Mouse (Mus musculus) lung, postnatal 4 days (tissue): ENCODE measurements around the gene Tmem254b.
"Not testable (repeated sequence)": the region's sequence is repeated elsewhere in the genome, so short reads cannot be mapped to it uniquely, and the experiment has no call there.

ENCODE experiments used
- DNase-seq, 2 experiments: peaks; one replicate each; pipeline ENCODE4 v3.0.0; 2021

Gene Tmem254b

DNA sequence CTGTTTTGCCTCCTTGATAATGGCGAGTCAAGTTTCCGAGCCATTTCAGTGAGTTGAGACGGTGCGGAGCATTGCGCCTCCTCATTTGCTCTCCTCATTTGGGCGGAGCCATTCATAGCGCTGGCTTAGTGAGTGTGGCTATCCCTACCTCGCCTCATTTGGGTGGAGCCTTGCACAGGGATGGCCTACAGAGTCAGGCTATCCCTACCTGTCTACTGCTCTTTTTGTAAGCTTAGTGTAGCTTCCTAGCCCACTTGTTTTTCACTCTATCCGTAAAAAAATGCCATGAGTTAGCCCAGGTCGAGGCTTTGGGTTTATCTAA lies at the start of gene Tmem254b:
TSS of gene Tmem254b (minus strand) at position 116 of the 322 bp plus-strand sequence.
- DNase-seq, result not testable (repeated sequence)

DNA sequence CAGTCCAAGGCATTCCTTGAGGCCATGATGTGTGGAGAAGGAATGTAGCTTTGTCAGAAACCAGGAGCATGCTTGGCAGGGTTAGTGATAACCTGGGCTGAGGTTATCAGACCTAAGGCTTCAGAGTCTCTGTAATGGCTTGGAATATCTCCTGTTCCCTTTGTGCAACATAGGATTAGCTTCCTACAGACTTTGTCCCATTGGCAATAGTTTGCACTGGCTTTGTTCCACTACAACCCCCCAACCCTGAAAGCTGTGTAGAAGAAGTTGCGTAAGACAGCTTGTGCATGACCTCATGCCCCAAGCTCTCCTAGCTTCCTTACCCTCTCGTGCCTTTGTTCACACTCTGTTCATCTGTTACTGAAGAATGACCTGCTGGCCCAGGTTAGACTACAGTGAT lies 30.3 kb upstream of the Tmem254b start:
- DNase-seq, result not testable (repeated sequence)

DNA sequence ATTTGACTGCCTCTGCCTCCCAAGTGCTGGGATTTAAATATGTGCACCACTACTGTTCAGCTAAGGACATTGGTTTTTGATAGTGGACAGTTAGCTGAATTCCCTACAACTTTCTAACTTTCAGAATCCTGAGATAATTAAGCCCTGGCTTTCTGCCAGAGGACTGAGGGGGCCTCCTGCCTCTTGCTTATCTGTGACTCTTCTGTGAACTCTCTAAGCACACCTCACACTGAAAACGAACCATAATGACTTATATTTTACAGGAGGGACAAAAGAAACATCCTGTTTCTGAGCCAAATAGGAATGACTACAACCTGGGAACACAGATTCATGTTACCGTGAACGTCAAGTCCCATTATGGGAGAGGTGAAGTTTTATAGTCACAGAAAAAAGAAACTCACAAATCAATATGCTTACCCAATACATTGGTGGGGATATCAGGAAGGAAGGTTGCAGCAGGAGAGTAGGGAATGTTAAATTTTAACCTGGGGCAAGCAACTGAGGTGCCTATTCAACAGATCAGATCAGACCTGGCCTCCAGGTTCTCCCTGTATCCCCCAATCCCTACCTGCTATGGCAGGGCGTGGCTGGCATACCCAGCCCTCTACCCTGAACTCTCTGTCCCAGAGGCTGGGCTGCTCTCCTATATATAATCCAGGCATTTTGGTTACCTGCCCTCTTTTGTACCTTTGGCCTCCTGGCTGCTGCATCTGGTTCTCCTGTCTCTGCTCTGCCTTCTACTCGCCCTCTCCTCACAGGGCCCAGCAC lies 9.6 kb upstream of the Tmem254b start:
- not testable (repeated sequence) for DNase-seq

DNA sequence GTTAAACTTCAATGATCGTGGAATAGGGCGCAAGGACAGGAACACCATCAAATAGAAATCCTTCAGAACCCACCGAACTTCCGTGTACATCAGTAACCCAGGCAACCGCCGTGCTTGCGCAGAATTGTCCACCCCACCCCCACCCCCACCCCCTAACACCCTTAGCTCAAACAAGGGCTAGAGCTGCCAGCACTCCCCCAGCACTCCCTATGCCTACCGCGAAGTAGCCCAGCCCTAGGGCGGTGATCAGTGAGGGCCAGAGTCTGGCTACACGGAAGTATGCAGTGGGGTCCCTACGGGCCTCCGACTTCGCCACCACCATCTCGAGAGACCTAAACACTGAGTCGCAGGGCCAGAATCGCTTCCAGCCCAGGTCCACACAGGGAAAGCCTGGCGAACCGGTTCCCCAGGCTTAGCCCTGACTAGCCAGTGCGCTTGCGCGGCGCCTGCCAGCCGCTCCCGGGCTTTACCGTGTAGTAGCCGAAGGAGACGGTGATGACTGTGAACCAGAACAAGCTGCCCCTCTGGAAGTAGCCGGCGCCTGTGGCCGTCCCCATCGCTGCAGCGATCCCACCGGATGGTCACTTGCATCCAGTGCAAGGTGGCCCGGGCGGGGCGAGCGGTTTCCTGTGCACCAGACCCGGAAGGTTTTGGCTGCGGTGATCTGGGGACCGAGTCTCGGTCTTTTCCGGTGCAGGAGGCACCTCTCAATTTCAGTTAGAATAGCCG lies 480 bp downstream of the Tmem254b start:
- not testable (repeated sequence) for DNase-seq

DNA sequence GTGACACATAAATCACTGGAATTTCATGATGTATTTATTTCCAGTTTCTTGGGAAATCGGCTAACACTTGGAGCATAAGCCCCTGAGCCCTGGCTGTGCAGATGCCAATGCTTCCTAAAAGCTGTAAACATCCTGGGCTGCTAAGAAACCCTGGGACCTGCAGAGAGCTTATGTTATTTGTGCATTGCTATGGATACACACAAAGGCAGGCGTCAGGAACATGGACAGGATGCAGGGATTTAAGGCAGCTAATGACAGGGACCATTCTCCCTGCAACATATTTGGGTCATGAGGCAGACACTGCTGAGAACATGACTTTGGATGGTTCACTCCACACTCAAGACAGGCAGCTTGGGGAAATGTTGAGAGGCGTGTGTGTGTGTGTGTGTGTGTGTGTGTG lies 9.0 kb downstream of the Tmem254b start:
- DNase-seq, result not testable (repeated sequence)

DNA sequence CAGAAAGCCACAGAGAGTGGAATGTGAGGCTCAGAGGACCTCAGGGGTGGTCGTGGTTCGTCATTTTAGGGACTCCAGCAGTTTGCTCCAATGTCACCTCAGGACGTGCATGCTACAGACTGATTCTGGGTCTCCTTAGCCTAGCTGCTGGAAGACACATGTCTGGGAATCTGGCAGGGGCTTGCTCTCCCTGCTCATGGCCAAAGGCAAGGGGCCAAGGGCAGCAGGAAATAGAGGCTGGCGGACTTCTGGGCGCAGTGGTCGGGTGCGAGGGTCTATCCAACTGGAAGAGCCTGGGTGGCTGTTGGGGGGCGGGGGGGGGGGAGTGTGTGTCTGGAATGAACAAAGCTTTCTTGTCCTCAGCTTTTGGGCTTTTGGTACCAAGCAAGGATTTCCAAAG lies 18.5 kb downstream of the Tmem254b start:
- not testable (repeated sequence) for DNase-seq

DNA sequence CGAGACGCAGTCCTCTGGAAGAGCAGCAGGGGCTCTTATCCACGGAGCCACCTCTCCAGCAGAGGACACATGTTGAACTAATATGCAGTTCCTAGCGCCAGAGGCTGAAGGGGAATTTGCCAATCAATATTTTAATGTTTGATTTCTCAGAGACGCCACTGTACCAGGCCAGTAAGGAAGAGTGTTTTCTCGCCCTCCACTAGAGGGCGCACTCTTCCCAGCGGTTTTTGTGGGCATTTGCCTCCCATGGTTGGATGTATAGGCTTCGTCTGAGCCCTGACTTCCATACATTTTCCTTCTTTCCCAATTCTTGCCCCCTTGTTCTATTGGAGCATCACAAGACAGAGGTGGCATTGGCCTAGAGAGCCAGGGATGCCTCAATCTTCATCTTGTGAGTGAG lies 20.2 kb downstream of the Tmem254b start:
- DNase-seq, result not testable (repeated sequence)

DNA sequence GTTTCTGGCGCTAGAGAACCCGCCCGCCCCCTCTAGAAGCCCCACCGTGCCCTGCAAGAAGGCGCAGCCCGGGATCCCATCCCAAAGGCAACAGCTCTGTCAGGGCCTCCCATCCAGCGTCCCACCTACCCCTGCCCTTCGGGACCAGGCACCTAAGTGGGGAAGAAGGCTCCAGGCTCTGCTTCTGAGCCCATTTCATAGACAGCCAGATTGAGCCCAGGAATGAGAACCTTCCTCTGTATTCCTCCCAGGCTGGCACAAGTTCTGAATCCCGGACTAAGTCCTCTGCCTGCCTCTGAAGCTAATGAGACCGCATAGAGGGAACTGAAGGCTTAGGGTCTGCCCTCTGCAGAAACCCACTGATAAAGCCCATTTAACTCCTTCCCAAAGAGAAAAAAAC lies 24.5 kb downstream of the Tmem254b start, which contains the start of gene Plac9b:
TSS of gene Plac9b (minus strand) at position 101 of the 400 bp plus-strand sequence.
- not testable (repeated sequence) for DNase-seq

DNA sequence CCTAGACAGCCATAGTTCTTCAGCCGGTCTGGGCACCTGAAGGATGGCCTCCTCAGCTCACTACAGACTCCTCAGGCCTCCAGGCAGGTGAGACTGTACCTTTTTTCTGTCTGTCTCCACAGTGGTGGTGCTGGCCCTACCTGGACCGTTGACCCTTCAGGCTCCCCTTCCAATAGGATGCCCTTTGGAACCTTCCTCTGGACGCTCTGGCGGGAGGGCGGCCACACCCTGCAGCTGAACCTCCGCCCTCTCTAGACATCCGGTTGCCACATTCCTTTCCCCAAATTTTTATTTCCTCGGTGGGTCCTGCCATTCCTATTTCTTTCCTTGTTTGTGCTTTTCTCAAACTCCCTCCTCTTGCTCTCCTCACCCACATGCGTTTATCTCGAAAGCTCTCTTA lies 25.2 kb downstream of the Tmem254b start:
- DNase-seq, result not testable (repeated sequence)

DNA sequence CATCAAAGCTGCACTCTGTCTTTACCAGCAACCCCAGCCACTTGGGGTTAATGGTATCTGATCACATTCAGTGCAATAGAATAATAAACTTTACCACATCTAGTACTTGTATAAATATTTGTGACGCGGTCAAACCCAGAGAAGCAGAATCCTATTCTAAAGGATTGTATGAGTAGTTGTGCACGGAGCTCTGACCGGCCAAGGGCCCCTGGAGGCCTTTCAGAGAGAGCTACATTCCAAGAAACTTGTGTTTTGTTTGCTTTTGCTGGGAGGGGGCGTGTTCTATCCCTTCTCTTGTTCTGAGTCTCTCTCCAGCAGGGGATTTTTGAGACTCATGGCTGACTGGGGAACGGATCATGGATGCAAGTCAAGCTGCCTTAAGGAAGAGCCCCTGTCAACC lies 31.8 kb downstream of the Tmem254b start:
- not testable (repeated sequence) for DNase-seq

DNA sequence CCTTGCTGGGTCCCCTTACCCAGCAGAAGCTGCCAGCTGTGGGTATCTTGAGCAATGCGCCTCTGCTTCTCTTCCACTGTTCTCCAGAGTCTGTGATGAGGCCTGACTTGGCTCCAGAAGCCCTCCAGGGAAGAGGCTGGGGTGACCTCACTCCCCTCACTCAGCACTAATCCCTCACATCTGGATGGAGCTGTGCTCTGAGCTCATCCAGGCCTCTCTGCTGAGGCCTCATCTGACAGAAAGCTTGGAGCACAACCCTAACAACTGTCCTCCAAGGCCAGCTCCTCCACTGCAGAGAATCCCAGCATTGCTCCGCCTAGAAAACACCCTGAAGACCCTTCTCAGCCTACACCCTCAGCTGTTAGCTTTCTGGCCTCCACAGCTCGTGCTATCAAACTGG lies 32.9 kb downstream of the Tmem254b start:
- DNase-seq, result not testable (repeated sequence)

DNA sequence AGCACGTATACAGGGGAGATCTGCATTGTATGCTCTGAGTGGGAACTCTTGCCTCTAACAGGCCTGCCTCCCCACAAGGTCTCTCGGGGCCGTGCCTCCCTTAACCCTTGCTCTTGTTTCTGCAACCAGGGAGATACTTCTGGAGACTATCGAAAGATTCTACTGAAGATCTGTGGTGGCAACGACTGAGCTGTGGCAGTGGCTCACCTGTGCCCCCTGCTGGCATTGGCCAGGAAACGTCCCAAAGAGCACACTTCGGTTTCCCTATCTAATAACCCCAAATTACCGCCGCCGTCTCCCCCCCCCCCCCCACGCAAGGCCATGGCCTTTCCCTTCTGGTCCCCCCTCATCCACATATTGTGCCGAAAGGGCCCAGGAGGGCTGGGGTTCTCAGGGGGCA lies 41.6 kb downstream of the Tmem254b start:
- DNase-seq, result not testable (repeated sequence)

DNA sequence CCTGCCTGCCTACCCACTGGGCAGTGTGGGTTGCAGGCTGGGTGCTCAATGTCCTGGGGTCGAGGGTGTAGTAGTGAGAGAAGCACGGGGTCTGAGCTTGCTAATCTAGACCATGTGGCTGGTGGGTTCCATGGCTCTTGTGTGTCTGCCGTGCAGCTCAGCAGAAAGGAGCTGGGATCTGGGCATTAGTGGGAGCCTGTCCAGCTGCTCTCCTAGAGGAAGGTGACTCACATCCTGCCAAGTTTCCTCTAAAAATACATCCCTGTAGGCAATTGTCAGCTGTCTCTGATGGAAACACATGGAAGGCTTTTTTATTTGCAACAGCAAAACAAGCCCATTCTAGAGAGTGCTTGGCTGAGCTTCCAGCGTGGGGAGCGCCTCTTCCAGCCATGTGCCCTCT lies 44.4 kb downstream of the Tmem254b start:
- DNase-seq, result not testable (repeated sequence)

DNA sequence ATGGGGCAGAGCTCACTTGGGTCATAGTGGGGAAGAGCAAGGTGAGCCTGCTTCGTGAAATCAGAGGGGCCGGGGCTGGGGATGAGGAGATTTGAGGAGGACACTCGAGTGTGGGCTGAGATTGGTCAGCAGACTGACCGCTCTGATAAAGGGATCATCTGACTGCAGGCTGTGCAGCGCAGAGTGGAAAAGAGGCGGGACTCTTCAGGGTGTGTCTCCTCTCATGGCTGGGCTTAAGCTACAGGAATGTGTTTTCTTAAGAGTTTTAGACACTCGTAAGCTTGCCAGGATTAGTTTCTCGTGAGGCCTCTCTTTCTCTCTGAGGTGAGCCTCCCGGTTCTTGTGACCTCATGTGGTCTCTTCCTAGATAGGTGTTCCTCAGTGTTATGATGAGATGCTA lies 45.7 kb downstream of the Tmem254b start:
- not testable (repeated sequence) for DNase-seq

DNA sequence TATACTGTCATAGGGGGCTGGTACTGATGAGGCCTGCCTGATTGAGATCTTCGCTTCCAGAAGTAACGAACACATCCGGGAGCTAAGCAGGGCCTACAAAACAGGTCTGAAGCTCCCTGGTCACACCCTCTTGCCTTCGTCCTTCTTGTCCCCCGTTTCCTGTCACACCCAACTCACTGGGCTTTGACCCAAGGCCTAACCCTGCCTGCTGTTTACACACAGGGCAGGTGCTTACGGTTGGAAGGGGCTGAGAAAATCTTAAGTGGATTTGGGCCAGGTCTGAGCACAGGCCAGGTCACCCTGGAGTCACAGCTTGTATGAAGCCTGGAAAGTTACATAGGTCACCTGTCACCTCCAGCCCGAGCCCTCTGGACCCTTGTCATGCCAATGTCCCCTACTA lies 50.8 kb downstream of the Tmem254b start:
- not testable (repeated sequence) for DNase-seq
